Mouse (Mus musculus): Measurements from ENCODE around the gene Dpf2.
A peak's percentile ranks its signal among the peaks of the same experiment; 100 is the strongest.

The Dpf2 gene

DNA sequence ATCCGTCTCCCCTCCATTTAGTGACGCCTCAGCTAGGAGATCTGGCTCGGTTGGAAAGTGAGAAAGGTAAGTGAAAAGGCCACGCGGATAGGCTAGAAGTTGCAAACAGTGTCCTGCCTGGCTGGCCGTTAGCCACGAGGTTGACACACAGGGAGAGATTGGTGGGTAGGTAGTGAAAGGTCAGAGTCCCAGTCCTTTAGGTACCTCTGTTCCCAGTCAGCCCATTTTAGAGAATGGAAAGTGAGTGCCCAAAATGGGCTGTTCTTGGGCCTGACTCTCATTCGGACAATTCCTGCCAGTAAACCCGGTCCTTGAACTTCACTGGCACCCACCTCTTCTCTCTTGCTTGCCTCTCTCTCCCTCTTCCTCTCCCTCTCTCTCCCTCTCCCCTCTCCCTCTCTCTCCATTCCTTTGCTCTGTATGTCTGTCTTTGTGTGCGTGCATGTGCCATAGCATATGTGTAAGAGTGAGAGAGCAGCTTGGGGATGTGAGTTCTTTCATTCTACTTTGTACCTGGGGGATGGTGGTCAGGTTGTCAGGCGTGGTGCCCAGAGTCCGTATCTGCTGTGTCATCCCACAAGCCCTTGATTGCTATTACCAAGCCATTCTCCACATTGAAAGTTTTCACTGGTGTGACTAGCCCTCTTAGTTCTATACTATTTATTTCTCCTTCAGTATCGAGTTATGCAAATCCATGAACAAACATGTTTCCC, at the start of gene Dpf2:
Dpf2 (minus strand) TSS at position 4 of the 713 bp plus-strand sequence.
- DNase-seq, result no peak

DNA sequence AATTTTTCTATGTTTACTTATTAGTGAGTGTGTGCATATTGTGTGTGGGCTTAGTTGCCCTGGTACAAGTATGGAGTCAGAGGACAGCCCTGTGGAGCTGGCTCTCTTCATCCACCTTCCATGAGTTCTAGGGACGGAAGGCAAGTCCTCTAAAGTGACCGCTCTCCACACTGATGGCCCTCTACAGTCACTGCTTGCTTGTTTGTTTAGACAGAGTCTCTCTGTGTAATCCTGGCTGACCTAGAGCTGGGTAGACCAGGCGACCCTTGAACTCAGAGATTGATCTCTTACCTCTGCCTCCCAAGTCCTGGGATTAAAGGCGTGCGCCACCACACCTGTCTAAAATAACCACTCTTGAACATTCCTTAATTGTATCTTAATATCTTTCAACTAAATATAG, 44.6 kb upstream of the Dpf2 start:
- DNase-seq, result no peak

DNA sequence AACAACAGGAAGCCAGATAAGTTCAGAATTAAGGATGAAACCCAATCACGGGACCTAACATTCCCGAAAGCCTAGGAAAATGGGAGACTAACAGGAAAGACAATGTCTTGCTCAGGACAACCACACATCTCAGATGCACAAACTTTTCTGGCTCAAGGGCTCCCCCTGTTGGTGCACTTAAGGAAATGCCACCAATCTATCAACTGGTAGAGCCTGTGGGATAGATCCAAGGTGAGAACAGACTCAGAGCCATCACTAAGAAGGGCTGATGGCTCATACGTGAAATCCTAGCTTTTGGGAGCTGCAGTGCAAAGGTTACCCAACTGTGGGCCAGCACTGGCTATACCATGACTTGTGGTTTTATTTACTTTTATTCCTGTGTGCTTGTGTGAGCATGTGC, 43.9 kb upstream of the Dpf2 start:
- DNase-seq, result peak; percentile 87 to 90

DNA sequence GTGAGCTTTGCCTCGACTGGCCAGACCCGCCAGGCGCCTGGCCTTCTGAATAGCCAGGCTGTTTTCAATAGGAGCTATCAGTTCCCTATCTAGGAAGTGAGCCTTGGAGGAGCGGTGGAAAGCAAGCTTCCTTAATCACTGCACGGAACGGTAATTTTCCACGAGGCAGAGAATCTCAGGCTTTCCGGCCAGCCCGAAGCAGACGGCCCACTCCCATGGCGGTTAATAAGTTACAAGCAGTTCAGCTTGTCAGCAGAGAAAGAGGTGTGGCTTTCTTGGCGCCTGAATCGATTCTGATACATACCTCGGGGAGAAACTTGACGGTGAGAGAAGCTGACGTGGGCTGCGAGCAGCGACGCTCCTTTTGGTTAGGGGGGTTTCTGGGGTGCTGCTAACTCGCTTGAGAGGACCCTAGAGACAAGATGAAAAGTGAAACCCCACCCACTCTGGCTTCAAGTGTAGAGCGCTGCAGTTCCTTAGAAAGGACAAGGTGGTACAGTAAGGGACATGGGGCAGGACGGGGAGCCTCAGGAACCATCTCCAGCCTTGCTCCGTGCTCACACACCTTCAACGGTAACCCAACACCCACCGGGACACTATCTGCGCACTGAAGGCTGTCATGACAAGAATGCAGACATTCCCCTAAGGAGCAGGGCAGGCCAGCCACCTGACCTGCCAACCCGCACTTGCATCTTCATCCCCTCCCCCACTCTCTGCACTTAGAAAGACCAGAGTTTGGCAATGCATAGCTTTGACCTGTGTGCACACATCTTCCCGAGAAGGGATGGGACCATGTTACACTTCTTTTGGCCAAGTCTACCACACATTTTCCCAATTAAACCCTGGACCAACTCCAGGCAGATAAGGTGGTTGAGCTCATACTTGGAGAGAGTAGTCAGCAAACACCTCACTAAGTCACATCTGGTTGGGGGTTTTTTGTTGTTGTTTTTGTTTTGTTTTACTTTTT, 43.2 kb upstream of the Dpf2 start:
- DNase-seq, result peak; percentile 70 to 81

DNA sequence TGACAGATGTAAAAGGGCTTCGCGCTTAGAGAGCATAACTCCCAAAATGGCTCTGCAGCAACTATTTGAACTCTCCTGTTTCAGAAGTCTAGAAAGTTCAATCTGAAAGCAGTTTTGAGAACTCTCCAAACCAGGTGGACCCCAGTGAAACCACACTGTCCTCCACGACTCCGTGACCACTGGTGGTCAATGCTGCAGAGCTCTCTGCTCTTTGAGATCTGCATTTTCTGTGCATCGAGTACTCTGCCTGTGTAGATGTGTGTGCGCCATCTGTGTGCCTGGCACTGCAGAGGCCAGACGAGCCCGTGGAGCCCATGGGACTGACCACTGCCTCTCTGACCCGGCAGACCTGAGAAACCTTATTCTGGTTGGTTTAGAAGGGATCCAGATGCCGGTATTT, 42.1 kb upstream of the Dpf2 start:
- DNase-seq, result peak in 1 of 2 experiments; percentile 29

DNA sequence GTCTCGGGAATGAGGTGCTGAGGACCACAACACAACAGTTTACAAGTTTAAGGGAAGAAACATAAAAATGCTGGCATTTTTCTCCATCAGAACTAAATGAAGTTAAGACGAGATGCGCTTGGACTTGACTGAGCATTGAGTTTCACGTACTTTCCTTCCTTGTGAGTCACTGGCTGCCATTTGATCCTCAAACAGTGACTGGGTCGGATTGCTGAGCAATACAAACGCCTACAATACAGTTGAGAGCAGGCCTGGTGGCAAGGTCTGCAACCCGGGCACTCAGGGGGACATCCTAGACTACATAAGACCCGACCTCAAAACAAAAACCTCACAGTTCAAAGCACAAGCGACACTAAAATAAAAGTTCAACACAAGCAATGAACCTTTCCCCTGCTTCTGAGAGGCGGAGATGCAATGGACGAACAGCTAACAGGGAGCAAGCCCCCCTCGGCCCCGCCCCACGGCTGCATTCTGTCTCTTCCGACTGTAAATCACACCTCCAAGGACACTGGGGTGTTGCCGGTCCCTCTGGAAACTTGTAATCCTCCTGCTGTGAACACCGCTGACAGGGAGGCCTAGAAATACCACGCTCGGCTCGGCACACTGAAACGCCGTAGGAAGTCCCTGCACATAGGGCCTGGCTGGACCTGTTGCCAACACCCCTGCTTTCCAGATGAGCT, 41.4 kb upstream of the Dpf2 start:
- DNase-seq, result peak; percentile 55 to 62

DNA sequence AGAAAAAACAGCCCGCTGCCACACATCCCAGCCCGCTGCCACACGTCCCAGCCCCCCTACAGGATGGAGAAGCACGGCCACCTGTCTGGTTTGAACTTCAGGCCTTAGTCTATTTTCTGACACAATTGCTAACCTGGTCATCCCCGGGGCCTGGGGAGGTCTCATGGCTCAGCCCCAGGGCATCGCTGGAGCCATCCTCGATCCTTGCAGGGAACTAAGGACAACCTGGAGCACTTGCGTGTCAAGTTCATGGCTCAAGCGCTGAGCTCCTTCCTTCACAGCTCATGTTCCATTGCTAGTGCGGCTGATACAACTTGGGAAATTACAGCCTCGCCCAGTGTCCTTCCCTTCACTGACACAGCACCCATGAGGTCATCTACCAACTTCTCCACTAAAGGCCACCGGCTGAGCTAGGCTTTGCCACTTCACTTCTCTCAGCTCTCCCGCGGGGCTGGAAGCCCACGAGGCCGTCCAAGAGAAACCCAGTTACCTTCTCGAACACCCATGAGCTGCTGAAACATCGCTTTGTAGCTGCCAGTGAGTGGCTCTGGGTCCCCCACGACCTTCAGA, 40.5 kb upstream of the Dpf2 start:
- DNase-seq, result peak in 1 of 2 experiments; percentile 13

DNA sequence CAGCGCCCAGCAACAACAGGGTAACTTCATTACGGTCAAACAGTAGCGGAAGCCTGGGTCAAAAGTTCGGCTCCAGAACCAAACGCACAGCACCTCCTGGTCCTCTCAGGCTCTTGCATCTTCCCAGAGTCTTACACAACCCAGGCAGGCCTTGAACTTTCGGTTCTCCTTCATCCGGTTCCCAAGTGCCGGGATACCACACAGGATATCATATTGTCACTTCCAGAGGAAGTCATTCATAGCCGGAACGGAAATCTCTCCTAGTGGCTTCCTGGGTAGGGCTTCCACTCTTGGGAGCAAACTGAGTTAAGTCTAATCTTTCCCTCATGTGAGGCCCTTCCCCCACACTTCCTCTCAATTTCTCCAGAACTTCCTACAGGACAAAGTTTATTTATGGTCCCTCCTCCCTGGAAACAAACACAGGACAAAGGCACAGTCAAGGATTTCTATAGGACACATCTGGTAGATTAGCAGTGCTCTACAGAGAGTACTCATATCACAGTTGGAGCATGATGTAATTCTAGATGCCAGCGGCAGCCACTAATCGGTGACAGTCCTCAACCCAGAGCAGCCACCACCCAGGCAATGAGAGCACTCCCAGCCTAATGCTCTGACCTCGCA, 39.4 kb upstream of the Dpf2 start:
- peak; percentile 47 to 66 for DNase-seq

DNA sequence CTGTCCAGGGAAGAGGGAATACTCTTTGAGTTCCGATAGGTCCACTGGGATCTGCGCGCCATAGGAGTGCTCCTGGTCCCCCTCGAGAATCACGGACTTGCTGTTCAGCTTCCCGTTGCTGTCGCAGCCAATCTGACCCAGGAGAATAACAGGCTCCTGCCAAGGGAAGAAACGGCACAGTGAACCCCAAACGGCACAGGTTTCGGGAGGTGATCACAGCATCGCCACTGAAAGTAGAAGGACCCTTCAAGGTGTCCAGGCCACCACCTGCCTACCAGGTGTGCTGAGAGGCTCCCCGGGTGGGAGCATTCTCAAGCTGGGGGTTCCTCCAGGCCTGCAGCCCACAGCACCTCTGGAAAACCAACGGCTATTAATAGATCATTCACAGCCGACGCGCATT, 38.8 kb upstream of the Dpf2 start:
- no peak for DNase-seq

DNA sequence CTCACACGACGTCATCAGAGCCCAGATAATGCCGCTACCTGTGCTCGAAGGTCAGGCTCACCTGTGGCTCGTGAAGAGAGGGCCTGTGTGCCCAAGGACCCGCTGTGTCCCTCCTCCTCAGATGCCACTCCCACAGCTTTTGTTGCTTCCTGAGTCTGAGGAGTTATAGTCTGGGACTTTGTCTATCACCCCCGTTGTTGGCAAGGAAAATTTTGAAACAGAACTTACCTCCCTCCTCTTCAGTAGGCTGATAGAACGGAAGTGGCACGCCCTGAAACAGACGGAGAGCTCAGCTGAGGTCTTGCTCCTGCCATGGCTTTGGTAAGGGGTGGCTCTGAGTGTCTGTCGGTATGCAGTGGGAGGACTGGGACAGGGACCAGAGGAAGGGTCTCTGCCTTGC, 37.4 kb upstream of the Dpf2 start:
- DNase-seq, result no peak

DNA sequence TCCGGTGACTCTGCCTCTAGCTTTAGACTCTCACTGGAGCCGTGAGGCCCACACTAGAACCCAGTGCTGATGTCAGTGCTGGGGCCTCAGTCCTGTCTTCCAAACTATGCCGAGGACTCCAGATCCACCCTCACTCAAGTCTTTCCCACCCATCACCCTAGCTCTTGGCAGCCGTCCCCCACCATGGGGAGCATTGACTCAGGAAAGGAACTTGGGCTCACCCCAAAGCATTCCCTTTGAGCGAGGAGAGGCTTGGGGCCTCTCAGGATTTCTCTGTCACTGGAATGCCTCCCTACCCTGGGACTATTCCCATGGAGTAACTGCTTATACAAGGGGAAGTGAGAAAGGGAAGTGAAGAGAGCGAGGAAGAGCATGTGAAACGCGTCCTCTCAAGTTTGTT, 33.1 kb upstream of the Dpf2 start:
- peak; percentile 50 to 58 for DNase-seq

DNA sequence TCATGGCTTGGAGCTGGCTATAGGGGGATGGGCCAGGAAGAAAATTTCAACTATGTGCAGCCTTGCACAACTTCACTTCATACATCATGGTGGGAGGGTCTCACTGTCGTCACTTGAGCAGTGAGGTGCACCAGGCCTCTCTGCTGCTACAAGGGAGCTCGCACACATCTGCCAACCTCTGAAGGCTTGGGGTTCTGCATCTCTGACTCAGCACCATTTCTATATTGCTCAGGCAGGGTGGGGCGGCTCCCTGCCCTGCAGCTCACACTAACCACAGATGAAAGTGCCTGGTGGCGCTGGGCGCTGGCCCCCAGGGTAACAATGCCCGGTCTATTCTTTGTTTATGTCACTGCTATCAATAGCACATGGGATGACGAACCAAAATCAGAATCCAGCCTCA, 32.2 kb upstream of the Dpf2 start:
- DNase-seq, result peak; percentile 64 to 77

DNA sequence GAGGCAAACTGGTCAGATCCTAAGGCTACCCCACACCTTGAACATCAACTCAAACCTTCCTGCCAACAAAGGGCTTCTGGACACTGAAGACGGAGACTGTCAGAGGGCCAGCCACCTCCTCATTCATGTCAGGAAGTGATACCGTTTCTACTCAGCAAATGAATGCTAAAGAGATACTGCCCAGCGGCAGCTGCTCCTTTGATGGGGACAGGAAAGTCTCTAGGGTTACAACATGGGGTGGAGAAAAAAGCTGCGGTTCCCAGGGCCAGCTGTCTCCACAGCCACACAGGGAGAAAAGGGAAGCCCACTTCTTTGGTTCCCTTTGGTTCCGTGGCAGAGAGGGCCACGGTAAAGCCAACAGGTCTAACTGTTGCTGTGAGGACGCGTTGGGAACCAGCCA, 31.3 kb upstream of the Dpf2 start:
- peak in 1 of 2 experiments; percentile 40 for DNase-seq

DNA sequence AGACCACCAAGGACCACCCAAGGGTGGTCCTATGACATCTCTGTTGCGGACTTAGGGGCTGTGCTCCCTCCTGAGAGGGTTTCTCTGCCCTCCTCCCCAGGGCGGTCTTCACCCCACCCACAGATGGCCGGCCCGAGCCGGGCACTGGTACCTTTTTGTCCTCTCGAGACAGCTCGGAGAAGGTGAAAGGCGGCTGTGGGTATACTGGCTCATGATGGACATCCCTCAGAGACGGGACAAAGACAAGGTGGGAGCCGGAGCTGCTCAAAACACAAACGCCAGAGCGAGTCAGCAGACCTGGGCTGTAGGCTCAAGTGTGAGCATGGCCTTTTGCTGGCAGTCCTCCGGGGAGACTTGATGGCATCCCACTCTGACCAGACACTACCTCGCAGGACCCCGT, 30.6 kb upstream of the Dpf2 start:
- DNase-seq, result no peak

DNA sequence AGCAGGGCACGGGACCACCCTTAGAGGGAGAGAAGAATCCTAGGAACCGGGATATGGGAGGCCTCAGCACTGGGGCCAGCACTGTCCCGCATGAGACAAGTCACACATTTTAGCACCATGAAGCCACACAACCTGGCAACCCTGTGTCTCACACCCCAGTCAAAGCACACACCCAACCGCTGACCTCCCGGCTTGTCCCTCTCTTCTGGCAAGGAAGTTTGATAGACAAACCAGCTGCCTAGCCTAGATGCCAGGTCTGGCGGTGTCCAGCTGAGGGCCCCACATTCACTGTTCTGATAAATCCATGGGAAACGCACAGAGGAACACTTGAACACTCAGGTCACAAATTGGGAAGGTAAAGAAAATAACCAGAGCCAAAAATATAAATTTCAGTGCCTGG, 29.8 kb upstream of the Dpf2 start:
- no peak for DNase-seq

DNA sequence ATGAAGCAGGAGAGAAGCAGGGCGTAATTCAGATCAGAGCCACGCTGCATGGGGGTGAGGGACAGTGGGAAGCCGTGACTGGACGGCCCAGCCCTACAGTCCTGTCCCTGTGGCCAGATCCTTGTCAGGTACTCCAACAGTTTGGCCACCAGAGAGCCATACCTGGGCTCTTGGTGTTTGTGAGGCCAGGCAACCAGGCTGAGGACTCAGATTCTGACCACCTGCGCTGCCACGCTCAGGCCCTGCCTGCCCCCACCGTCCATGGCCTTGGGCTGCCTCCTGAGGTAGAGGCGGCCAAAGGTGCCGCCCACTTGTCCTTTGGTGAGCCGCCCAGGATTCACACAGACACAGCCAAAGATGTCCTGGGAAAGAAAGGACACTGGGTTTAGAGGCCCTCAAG, 27.8 kb upstream of the Dpf2 start:
- DNase-seq, result no peak

DNA sequence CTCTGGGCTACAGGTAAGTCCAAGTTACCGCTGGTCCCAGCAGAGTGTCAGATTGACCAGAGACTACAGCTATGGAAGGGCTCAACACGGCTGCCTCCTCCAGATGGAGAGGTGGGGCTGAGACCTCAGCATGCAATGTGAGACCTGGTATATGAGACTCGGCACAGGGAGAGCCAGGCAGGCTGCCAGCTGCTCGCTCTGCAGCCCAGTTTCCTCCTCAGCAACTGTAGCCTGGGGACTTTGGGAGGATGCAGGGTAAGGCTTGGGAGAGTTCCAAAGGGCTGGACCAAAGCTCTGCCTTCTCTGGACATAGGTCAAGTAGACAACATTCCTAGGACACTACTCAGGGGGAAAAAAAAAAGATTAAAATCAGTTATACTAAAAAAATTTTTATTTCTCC, 27.4 kb upstream of the Dpf2 start:
- DNase-seq, result peak; percentile 84 to 89

DNA sequence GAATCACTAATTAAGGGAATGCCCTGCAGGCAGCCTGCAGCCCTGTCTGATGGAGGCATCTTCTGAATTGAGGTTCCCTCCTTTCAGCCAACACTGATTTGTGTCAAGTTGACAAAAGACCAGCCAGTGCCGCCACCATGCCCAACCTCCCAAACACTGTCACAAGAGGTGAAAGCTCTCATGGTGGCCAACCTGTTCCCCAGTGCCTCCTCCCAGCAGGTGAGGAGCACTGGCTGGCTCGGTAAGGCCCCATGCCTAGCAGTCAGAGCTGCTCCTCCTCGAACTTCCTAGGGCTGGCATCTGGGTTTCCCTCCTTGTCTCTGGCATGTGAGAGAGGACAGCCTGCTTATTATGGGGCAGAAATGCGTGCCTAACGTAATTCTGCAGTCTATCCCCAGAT, 26.9 kb upstream of the Dpf2 start:
- DNase-seq, result no peak

DNA sequence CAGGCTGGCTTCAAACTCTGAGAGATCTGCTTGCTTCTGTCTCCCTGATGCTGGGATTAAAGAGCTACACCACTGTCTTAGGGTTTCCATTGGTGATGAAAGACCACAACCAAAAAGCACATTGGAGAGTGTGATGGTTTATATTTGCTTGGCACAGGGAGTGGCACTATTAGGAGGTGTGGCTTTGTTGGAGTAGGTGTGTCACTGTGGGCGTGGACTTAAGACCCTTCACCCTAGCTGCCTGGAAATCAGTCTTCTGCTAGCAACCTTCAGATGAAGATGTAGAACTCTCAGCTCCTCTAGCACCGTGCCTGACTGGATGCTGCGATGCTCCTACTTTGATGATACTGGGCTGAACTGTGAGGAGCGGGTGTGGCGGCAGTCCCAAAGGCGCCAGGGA, 25.7 kb upstream of the Dpf2 start:
- no peak for DNase-seq

DNA sequence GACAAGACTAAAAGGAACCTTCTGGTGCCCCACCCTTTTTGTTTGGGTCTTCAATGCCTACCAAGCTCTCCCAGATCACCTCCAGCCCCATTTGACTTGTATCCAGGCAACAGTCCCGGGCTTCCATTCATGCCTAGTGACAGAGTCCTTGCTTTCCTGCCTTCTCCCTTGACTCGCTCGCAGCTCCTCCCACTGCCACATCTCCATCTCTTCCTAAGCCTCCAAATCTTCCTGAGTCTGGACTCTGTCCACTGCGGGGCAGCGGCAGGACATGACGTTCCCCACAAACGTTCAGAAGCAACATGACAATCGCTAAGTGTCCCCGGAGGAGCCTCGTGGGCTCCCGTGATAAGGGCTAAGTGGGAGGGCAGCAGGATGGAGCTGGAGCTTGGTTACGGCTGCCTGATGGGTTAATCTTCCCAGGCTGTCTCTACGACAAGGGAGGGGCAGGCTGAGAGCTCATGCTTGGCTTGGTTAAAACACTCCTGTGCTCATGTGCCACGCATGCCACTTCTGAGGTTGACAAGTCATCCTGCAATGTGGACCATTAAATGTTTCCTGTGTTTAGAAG, 25.1 kb upstream of the Dpf2 start:
- DNase-seq, result no peak

DNA sequence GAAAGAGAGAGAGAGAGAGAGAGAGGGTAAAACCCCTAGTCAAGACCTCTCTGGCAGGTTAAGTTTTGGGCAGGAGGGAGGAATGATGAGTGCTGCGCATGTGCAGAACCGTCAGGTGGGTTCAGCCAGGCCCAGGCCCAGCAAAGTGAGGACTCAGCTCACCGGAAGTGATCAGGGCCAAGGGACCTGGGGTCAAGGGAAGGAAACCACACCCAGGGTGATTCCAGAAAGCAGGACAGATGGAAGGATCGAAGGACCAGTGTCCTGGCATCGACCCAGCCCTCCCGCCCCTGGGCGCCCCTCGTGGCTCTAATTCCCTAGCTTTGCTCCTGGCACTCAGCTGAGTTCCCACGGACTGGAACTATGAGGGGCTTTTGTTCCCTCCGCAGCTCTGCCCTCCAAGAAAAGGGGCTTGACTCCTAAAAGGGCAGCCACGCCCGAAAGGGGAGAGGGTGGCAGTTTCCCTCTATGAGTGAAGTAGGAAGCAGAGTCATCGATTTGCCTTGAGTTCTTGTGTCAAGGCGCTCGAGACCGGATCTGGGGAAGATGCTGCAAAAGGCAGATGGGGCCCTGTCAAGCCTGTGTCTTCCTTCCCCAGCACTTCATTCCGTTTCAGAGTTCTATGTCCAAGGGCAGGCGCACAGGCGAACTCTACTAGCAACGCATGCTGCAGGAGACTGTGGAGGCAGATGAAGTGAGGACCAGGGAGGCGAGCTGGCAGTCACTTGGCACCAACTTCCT, 24.5 kb upstream of the Dpf2 start:
- no peak for DNase-seq

DNA sequence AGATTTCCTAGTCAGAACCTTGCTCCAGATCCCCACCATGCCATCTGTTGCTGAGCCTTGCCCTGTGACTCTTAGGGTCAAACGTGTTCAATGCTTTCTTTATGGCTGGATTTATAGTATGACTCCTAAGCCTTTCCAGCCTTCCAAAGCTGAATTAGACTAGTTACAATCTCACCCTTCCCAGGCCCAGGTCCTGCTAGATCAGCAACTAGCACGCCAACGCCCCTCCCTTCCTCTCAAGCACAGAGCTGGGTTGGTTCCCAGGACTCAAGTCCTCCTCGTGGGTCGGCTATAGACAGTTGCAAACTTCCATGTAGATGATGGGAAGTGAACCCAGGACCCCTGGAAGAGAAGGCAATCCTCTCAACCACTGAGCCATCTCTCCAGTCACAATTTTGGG, 22.9 kb upstream of the Dpf2 start:
- DNase-seq, result peak; percentile 48 to 68
